Mouse (Mus musculus): ENCODE results near the gene Ralgps2.

The Ralgps2 gene

GRCm38 (mm10) chr1:156852872-156853271 lies 86.6 kb downstream of the Ralgps2 start:
- no peaks in the 10 kb centered on the region for H3K27me3 ChIP-seq (ENCODE audit: control insufficient read depth, insufficient read depth, low read length, poor library complexity, severe bottlenecking)
- DNase-seq (ENCODE audit: low read depth, low spot score) = no peak
- peaks cover 28% of the 10 kb centered on the region for H3K36me3 ChIP-seq (ENCODE audit: control insufficient read depth, insufficient read depth, low read length, poor library complexity, severe bottlenecking)

- Histone ChIP-seq H3K27me3 (ENCODE audit: control insufficient read depth, insufficient read depth, low read length, poor library complexity, severe bottlenecking) (no peaks in the 10 kb centered on the region), H3K36me3 (ENCODE audit: control insufficient read depth, insufficient read depth, low read length, poor library complexity, severe bottlenecking) (peaks cover 28% of the 10 kb centered on the region)
- DNase-seq (ENCODE audit: low read depth, low spot score) = no peak
Observed at GRCm38 (mm10) chr1:156852409-156852808, 87.0 kb downstream of the Ralgps2 start.

GRCm38 (mm10) chr1:156847098-156847497 lies 92.3 kb downstream of the Ralgps2 start:
- no peaks in the 10 kb centered on the region for H3K27me3 ChIP-seq (ENCODE audit: control insufficient read depth, insufficient read depth, low read length, poor library complexity, severe bottlenecking)
- peaks cover 19% of the 10 kb centered on the region; the same call in 1 of the 2 replicates for H3K36me3 ChIP-seq (ENCODE audit: control insufficient read depth, insufficient read depth, low read length, poor library complexity, severe bottlenecking)
- no peak for DNase-seq (ENCODE audit: low read depth, low spot score)

- DNase-seq (ENCODE audit: low read depth, low spot score) = peak; percentile 24
- H3K27me3 ChIP-seq (ENCODE audit: control insufficient read depth, insufficient read depth, low read length, poor library complexity, severe bottlenecking) = no peaks in the 10 kb centered on the region
- peaks cover 22% of the 10 kb centered on the region for H3K36me3 ChIP-seq (ENCODE audit: control insufficient read depth, insufficient read depth, low read length, poor library complexity, severe bottlenecking)
Observed at GRCm38 (mm10) chr1:156841625-156842339, 97.6 kb downstream of the Ralgps2 start.

GRCm38 (mm10) chr1:156838695-156839094 lies 100.7 kb downstream of the Ralgps2 start:
- DNase-seq (ENCODE audit: low read depth, low spot score) = no peak
- Histone ChIP-seq H3K36me3 (ENCODE audit: control insufficient read depth, insufficient read depth, low read length, poor library complexity, severe bottlenecking) (peaks cover 22% of the 10 kb centered on the region), H3K27me3 (ENCODE audit: control insufficient read depth, insufficient read depth, low read length, poor library complexity, severe bottlenecking) (no peaks in the 10 kb centered on the region)

GRCm38 (mm10) chr1:156838177-156838576 lies 101.2 kb downstream of the Ralgps2 start, which contains the start of gene Angptl1:
Gene Angptl1 (plus strand): TSS chr1:156838562.
- Histone ChIP-seq H3K36me3 (ENCODE audit: control insufficient read depth, insufficient read depth, low read length, poor library complexity, severe bottlenecking) (peaks cover 21% of the 10 kb centered on the region), H3K27me3 (ENCODE audit: control insufficient read depth, insufficient read depth, low read length, poor library complexity, severe bottlenecking) (no peaks in the 10 kb centered on the region)
- DNase-seq (ENCODE audit: low read depth, low spot score) = no peak

GRCm38 (mm10) chr1:156819236-156819635 lies 120.2 kb downstream of the Ralgps2 start:
- Histone ChIP-seq H3K36me3 (ENCODE audit: control insufficient read depth, insufficient read depth, low read length, poor library complexity, severe bottlenecking) (peaks cover 48% of the 10 kb centered on the region), H3K27me3 (ENCODE audit: control insufficient read depth, insufficient read depth, low read length, poor library complexity, severe bottlenecking) (no peaks in the 10 kb centered on the region)
- DNase-seq (ENCODE audit: low read depth, low spot score) = no peak

GRCm38 (mm10) chr1:156813485-156813884 lies 125.9 kb downstream of the Ralgps2 start:
- DNase-seq (ENCODE audit: low read depth, low spot score) = no peak
- H3K27me3 ChIP-seq (ENCODE audit: control insufficient read depth, insufficient read depth, low read length, poor library complexity, severe bottlenecking) = no peaks in the 10 kb centered on the region
- peaks cover 49% of the 10 kb centered on the region for H3K36me3 ChIP-seq (ENCODE audit: control insufficient read depth, insufficient read depth, low read length, poor library complexity, severe bottlenecking)

- Histone ChIP-seq H3K27me3 (ENCODE audit: control insufficient read depth, insufficient read depth, low read length, poor library complexity, severe bottlenecking) (no peaks in the 10 kb centered on the region), H3K36me3 (ENCODE audit: control insufficient read depth, insufficient read depth, low read length, poor library complexity, severe bottlenecking) (peaks cover 49% of the 10 kb centered on the region)
- DNase-seq (ENCODE audit: low read depth, low spot score) = no peak
Observed at GRCm38 (mm10) chr1:156812716-156813115, 126.7 kb downstream of the Ralgps2 start.

- no peak for DNase-seq (ENCODE audit: low read depth, low spot score)
- Histone ChIP-seq H3K36me3 (ENCODE audit: control insufficient read depth, insufficient read depth, low read length, poor library complexity, severe bottlenecking) (peaks cover 48% of the 10 kb centered on the region), H3K27me3 (ENCODE audit: control insufficient read depth, insufficient read depth, low read length, poor library complexity, severe bottlenecking) (no peaks in the 10 kb centered on the region)
Observed at GRCm38 (mm10) chr1:156811928-156812327, 127.5 kb downstream of the Ralgps2 start.

- no peaks in the 10 kb centered on the region for H3K27me3 ChIP-seq (ENCODE audit: control insufficient read depth, insufficient read depth, low read length, poor library complexity, severe bottlenecking)
Observed at GRCm38 (mm10) chr1:156808332-156808731, 131.1 kb downstream of the Ralgps2 start.

GRCm38 (mm10) chr1:156801276-156801675 lies 138.2 kb downstream of the Ralgps2 start:
- no peak for DNase-seq (ENCODE audit: low read depth, low spot score)

More at GRCm38 (mm10) chr1:156808332-156808731, 131.1 kb downstream of the Ralgps2 start:
- peaks cover 36% of the 10 kb centered on the region for H3K36me3 ChIP-seq (ENCODE audit: control insufficient read depth, insufficient read depth, low read length, poor library complexity, severe bottlenecking)
- DNase-seq (ENCODE audit: low read depth, low spot score) = no peak

GRCm38 (mm10) chr1:156796251-156796650 lies 143.2 kb downstream of the Ralgps2 start:
- no peak for DNase-seq (ENCODE audit: low read depth, low spot score)
- Histone ChIP-seq H3K27me3 (ENCODE audit: control insufficient read depth, insufficient read depth, low read length, poor library complexity, severe bottlenecking) (no peaks in the 10 kb centered on the region), H3K36me3 (ENCODE audit: control insufficient read depth, insufficient read depth, low read length, poor library complexity, severe bottlenecking) (no peaks in the 10 kb centered on the region)

More at GRCm38 (mm10) chr1:156801276-156801675, 138.2 kb downstream of the Ralgps2 start:
- Histone ChIP-seq H3K27me3 (ENCODE audit: control insufficient read depth, insufficient read depth, low read length, poor library complexity, severe bottlenecking) (no peaks in the 10 kb centered on the region), H3K36me3 (ENCODE audit: control insufficient read depth, insufficient read depth, low read length, poor library complexity, severe bottlenecking) (peaks cover 2% of the 10 kb centered on the region; the same call in 1 of the 2 replicates)

GRCm38 (mm10) chr1:156789844-156790490 lies 149.5 kb downstream of the Ralgps2 start:
- Histone ChIP-seq H3K27me3 (ENCODE audit: control insufficient read depth, insufficient read depth, low read length, poor library complexity, severe bottlenecking) (no peaks in the 10 kb centered on the region), H3K36me3 (ENCODE audit: control insufficient read depth, insufficient read depth, low read length, poor library complexity, severe bottlenecking) (no peaks in the 10 kb centered on the region)
- no peak for DNase-seq (ENCODE audit: low read depth, low spot score)

GRCm38 (mm10) chr1:156787164-156787863 lies 152.1 kb downstream of the Ralgps2 start:
- H3K27me3 ChIP-seq (ENCODE audit: control insufficient read depth, insufficient read depth, low read length, poor library complexity, severe bottlenecking) = no peaks in the 10 kb centered on the region
- no peaks in the 10 kb centered on the region for H3K36me3 ChIP-seq (ENCODE audit: control insufficient read depth, insufficient read depth, low read length, poor library complexity, severe bottlenecking)
- DNase-seq (ENCODE audit: low read depth, low spot score) = no peak

All from splenic B cell, adult 2 months (primary cell).